Mouse (Mus musculus) 3T3-L1 (cell line): ENCODE data around the gene Aqp9.
A peak's percentile ranks its signal among the peaks of the same experiment; 100 is the strongest.

Experiments
- DNase-seq: peaks from one replicate; pipeline ENCODE4 v3.0.0-alpha.2; 2015; ENCODE audit warnings: low read depth, low spot score

Aqp9 gene

GRCm38 (mm10) chr9:71168511-71168910 lies at the start of gene Aqp9:
Gene Aqp9 (minus strand): TSS chr9:71168682.
- no peak for DNase-seq

GRCm38 (mm10) chr9:71217793-71218095 lies 49.3 kb upstream of the Aqp9 start:
- DNase-seq = no peak

GRCm38 (mm10) chr9:71216996-71217792 lies 48.7 kb upstream of the Aqp9 start:
- no peak for DNase-seq

- no peak for DNase-seq
Observed at GRCm38 (mm10) chr9:71216036-71216995, 47.8 kb upstream of the Aqp9 start.

- no peak for DNase-seq
Observed at GRCm38 (mm10) chr9:71215248-71216035, 47.0 kb upstream of the Aqp9 start, which contains the start of gene Aldh1a2. Gene Aldh1a2 (plus strand): TSS chr9:71215789.

GRCm38 (mm10) chr9:71213636-71214035 lies 45.2 kb upstream of the Aqp9 start:
- DNase-seq = no peak

GRCm38 (mm10) chr9:71210870-71211269 lies 42.4 kb upstream of the Aqp9 start:
- DNase-seq = peak; percentile 29

GRCm38 (mm10) chr9:71209299-71209698 lies 40.8 kb upstream of the Aqp9 start:
- no peak for DNase-seq

- no peak for DNase-seq
Observed at GRCm38 (mm10) chr9:71202265-71202664, 33.8 kb upstream of the Aqp9 start.

- no peak for DNase-seq
Observed at GRCm38 (mm10) chr9:71198826-71199225, 30.3 kb upstream of the Aqp9 start.

- DNase-seq = peak; percentile 66
Observed at GRCm38 (mm10) chr9:71188647-71189415, 20.3 kb upstream of the Aqp9 start.

- DNase-seq = no peak
Observed at GRCm38 (mm10) chr9:71187396-71187795, 18.9 kb upstream of the Aqp9 start.

GRCm38 (mm10) chr9:71185823-71186222 lies 17.3 kb upstream of the Aqp9 start:
- no peak for DNase-seq

- DNase-seq = no peak
Observed at GRCm38 (mm10) chr9:71185285-71185684, 16.8 kb upstream of the Aqp9 start.

GRCm38 (mm10) chr9:71179964-71180700 lies 11.7 kb upstream of the Aqp9 start:
- DNase-seq = peak; percentile 6

GRCm38 (mm10) chr9:71179276-71179896 lies 10.9 kb upstream of the Aqp9 start:
- DNase-seq = no peak

- no peak for DNase-seq
Observed at GRCm38 (mm10) chr9:71175686-71176085, 7.2 kb upstream of the Aqp9 start.

- DNase-seq = no peak
Observed at GRCm38 (mm10) chr9:71174316-71174975, 6.0 kb upstream of the Aqp9 start.

GRCm38 (mm10) chr9:71173533-71173932 lies 5.1 kb upstream of the Aqp9 start:
- no peak for DNase-seq
